Mouse (Mus musculus): ENCODE measurements around the gene Crk. TPM values are rescaled to one million over a fixed set of nuclear protein-coding genes. Genes with fewer than 3 reads are reported as not detected.

The Crk gene
- total RNA-seq, 2 experiments from 2014 or later: 125 to 137 TPM

GRCm38 (mm10) chr11:75732434-75733226, 53.6 kb downstream of the Crk start, which contains the start of gene Ywhae:
Gene Ywhae, plus strand, starts transcription at chr11:75732869.
- intact Hi-C loops (cut with DNase I): loop anchor here (2.0 kb wide), 1 partner anchor 54 kb away; the partner anchor contains the start of gene Crk
- peak; percentile 91 to 95 for DNase-seq (ENCODE audit: low spot score in 2 of 2)

- DNase-seq (ENCODE audit: low spot score in 2 of 2): peak; percentile 70 to 76
- intact Hi-C loops (cut with DNase I): loop anchor here (2.0 kb wide), 1 partner anchor 55 kb away; the partner anchor contains the start of gene Crk
Observed at GRCm38 (mm10) chr11:75733227-75733940, 54.3 kb downstream of the Crk start.

- intact Hi-C loops (cut with DNase I): no loop called here
- no peak for DNase-seq (ENCODE audit: low spot score in 2 of 2)
Observed at GRCm38 (mm10) chr11:75735462-75736252, 56.6 kb downstream of the Crk start.

DNA sequence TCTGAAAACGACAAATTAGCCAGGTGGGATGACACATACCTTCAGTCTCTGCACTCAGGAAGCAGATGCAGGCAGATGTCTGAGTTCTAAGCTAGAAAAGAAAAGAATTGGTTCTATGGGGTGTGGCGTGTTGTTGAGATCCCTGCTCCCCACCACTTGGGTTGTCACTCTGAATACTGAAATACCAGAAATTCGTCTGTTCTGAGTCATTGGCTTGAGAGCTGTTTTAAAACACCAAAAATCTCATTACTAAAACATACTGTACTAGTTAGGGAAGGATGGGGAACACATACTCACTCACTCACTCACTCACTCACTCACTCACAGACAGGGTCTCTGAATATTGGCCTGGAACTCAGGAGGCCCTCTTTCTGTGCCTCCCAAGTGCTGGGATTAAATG, 57.9 kb downstream of the Crk start:
- intact Hi-C loops (cut with DNase I): no loop called here
- no peak for DNase-seq (ENCODE audit: low spot score in 2 of 2)

- intact Hi-C loops (cut with DNase I): no loop called here
- DNase-seq (ENCODE audit: low spot score in 2 of 2): no peak
Observed at GRCm38 (mm10) chr11:75737806-75738476, 58.9 kb downstream of the Crk start.

GRCm38 (mm10) chr11:75738477-75738821, 59.4 kb downstream of the Crk start:
- intact Hi-C loops (cut with DNase I): no loop called here
- no peak for DNase-seq (ENCODE audit: low spot score in 2 of 2)

DNA sequence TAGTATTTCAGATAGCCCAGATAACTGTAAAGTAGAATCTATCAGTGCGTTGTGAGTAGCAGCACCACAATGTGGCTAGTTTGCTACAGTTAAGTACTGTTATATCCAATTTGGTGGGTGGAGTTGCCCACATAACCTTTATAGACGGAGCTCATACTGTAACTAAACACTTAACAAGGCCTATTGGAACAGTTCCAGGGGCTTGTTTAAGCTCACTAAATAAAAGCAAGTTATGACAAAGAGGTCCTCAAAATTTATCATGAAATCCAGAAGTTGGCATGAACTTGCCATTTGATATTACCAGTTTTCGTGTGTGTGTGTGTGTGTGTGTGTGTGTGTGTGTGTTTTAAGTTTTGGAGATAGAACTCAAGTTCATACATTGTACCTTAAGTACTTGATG, 61.1 kb downstream of the Crk start:
- intact Hi-C loops (cut with DNase I): no loop called here
- no peak for DNase-seq (ENCODE audit: low spot score in 2 of 2)

DNA sequence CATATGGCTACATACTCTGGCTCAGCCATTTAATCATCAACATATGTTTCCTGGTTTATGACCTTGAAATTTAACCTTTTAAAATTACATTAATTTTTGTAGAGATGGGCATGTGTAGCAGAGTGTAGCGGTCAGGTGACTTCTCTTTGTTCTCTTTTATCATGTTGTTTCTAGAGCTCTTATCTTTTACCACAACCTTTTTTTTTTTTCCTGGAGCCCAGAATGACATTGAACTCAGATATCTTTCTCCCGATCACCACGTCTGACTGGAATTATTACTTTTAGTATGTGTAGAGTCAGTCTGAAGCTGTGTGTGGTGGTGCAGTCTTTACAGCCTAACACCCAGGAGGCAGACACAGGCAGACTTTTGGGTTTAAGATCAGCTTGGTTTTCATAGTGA, 62.6 kb downstream of the Crk start:
- DNase-seq (ENCODE audit: low spot score in 2 of 2): no peak
- intact Hi-C loops (cut with DNase I): no loop called here

DNA sequence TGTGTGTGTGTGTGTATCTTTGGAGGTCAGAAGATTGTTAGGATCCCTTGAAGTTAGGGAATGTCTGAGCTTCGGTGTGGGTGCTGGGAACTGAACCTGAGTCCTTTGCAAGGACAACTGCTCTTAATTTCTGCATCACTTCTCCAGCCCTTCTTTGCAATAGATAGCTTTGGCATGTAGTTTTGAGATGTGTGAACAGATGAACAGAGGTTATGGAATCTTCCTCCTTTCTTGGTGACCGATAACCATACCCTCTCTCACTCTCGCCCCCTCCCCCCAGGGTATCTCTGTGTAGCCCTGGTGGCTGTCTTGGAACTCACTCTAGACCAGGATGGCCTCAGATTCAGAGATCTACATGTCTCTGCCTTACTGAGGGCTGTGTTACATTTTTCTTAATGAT, 65.7 kb downstream of the Crk start:
- DNase-seq (ENCODE audit: low spot score in 2 of 2): no peak
- intact Hi-C loops (cut with DNase I): no loop called here

DNA sequence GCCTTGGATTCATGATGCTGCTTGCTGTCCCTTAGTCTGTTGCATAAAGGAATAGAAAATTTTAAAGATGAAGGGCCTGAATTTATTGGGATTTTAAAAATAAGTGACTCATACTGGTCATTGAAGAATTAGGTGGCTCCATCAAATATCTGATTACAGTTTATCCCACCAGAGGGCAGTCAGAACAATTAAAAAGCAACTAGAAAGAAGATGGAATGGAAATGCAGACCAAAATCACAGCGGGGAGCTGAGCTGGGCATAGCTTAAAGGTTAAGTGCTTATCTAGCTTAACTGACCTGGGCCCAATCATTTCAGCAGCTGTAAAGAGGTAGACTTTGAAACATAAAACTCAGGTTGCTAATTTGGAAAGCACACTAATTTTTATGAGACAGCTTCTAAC, 71.5 kb downstream of the Crk start:
- intact Hi-C loops (cut with DNase I): no loop called here
- DNase-seq (ENCODE audit: low spot score in 2 of 2): no peak

DNA sequence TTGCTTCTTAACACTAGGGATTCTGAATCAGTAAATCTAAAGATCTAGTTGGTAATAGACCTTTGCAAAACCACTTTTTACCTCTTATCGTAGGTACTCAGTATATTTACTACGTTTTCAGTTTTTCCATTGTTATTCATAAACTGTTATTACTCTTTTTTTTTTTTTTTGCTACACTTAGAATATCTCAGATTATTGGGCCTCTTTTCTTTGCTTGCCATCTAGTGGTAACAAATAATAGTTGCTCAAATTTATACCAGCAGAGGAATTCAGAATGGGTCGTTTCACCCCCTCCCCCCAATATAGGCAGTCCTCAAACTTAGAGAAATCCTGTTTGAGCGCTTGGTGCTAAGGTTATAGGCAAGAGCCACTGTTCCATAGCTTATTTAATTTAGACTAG, 72.0 kb downstream of the Crk start:
- intact Hi-C loops (cut with DNase I): no loop called here
- no peak for DNase-seq (ENCODE audit: low spot score in 2 of 2)

Other genes starting within 250 kb of the Crk start
- gene Serpinf2, start 239.7 kb upstream of the Crk start, total RNA-seq (2021): not detected
- 10 to 100 TPM; 17.4 to 18.7 TPM for gene Wdr81, start 224.5 kb upstream of the Crk start, total RNA-seq (2021)
- under 1 TPM; 0.69 to 0.80 TPM for gene Tlcd2, start 217.5 kb upstream of the Crk start, total RNA-seq (2021)
- gene Prpf8, start 192.4 kb upstream of the Crk start, total RNA-seq (2021): 100 to 1,000 TPM; 120 to 127 TPM
- 1 to 10 TPM; 2.0 to 2.7 TPM for gene Rilp, start 169.2 kb upstream of the Crk start, total RNA-seq (2021)
- 1 to 10 TPM; 1.7 to 2.1 TPM for gene Scarf1, start 165.7 kb upstream of the Crk start, total RNA-seq (2021)
- 10 to 100 TPM; 50.3 to 59.4 TPM for gene Slc43a2, start 147.6 kb upstream of the Crk start, total RNA-seq (2021)
- 100 to 1,000 TPM; 330 to 346 TPM for gene Pitpna, start 91.2 kb upstream of the Crk start, total RNA-seq (2021)
- gene Inpp5k, start 48.3 kb upstream of the Crk start, total RNA-seq (2021): 10 to 100 TPM; 38.5 to 41.3 TPM
- gene Myo1c, start 28.8 kb upstream of the Crk start, total RNA-seq (2021): 10 to 100 TPM; 17.4 to 19.0 TPM
- gene Ywhae, start 53.6 kb downstream of the Crk start, total RNA-seq (2021): 1,000 to 10,000 TPM in 1 of 2 experiments, 100 to 1,000 TPM in 1; 981 to 1,083 TPM
- 10 to 100 TPM; 22.8 to 27.9 TPM for gene Doc2b, start 116.8 kb downstream of the Crk start, total RNA-seq (2021)

Measured in left cerebral cortex, postnatal 25 days (tissue).